Mouse (Mus musculus) hindbrain, postnatal 0 days (tissue): Measurements from ENCODE around the gene Ttf1. TPM values are rescaled to one million over a fixed set of nuclear protein-coding genes. Genes with fewer than 3 reads are reported as not detected.
A peak's percentile ranks its signal among the peaks of the same experiment; 100 is the strongest.

Experiments used
- ATAC-seq: fragments of 200-750 bp; cut with Nextera tagmentation; 2 replicates; pipeline ENCODE4 v1.8.0; 2017; ENCODE audit warnings: mild to moderate bottlenecking, moderate TSS enrichment, moderate library complexity
- DNase-seq: peaks from one replicate; pipeline ENCODE4 v3.0.0-alpha.2; 2015; ENCODE audit warnings: low spot score
- H3K27ac ChIP-seq: fragments of 300-500 bp; sonication (generic); 2 replicates; pipeline ENCODE4 v1.5.1; 2014; ENCODE audit warnings: mild to moderate bottlenecking
- H3K27me3 ChIP-seq: fragments of 300-500 bp; sonication (generic); 2 replicates; pipeline ENCODE4 v1.6.1; 2014; ENCODE audit warnings: low read length, mixed read lengths; ENCODE audit not compliant: insufficient read depth
- H3K36me3 ChIP-seq: fragments of 300-500 bp; sonication (generic); 2 replicates; pipeline ENCODE4 v1.6.1; 2014; ENCODE audit warnings: low read length, mixed read lengths; ENCODE audit not compliant: insufficient read depth
- H3K4me1 ChIP-seq: fragments of 300-500 bp; sonication (generic); 2 replicates; pipeline ENCODE4 v1.6.1; 2014; ENCODE audit warnings: antibody characterized with exemption, low read length, mixed read lengths; ENCODE audit not compliant: insufficient read depth
- H3K4me2 ChIP-seq: fragments of 300-500 bp; sonication (generic); 2 replicates; pipeline ENCODE4 v1.6.1; 2014; ENCODE audit warnings: low read depth, mild to moderate bottlenecking, low read length, moderate library complexity, mixed read lengths
- H3K4me3 ChIP-seq: fragments of 300-500 bp; sonication (generic); 2 replicates; pipeline ENCODE4 v1.5.1; 2014; ENCODE audit warnings: low read length
- H3K9ac ChIP-seq: fragments of 300-500 bp; sonication (generic); replicated peaks from 2 replicates; pipeline ENCODE4 v1.6.1; 2014; ENCODE audit warnings: mild to moderate bottlenecking, low read length, moderate library complexity, mixed read lengths
- H3K9me3 ChIP-seq: fragments of 300-500 bp; sonication (generic); 2 replicates; pipeline ENCODE4 v1.6.1; 2016; ENCODE audit warnings: low read length, mixed read lengths
- CTCF ChIP-seq: IDR thresholded peaks from 2 replicates; pipeline ENCODE4 v1.5.1; 2016; ENCODE audit warnings: antibody characterized with exemption, control low read depth, low read depth
- WGBS: fragments of 180-500 bp; shearing (Covaris S2); extraction: QIAGEN DNeasy Blood & Tissue Kit; methylation state at CpG from one replicate; pipeline ENCODE4 v1.1.7; 2014; 5-methylcytosine and 5-hydroxymethylcytosine counted together
- polyA plus RNA-seq: library from polyadenylated mRNA; unstranded; fragments of >200 nt; fragmentation: Nextera tagmentation; extraction: Ambion mirVana; gene quantifications from 2 replicates; pipeline ENCODE4 v1.2.1, GENCODE M21; 2015
- total RNA-seq: library from RNA; depleted of rRNA; stranded (reverse); fragments of >200 nt; gene quantifications from 2 replicates; pipeline ENCODE4 v1.2.3, GENCODE M21; 2014; rRNA removed

The Ttf1 gene
- total and polyA plus RNA-seq, 2 experiments from 2014 or later: 3.3 to 3.9 TPM

GRCm38 (mm10) chr2:29122446-29122845 is 62.4 kb downstream of the Ttf1 start:
- Histone ChIP-seq H3K9ac (no peak overlapping the region), H3K4me2 (no peak overlapping the region)
- TF ChIP-seq CTCF: no peak

GRCm38 (mm10) chr2:29123907-29124569 is 64.0 kb downstream of the Ttf1 start, which contains the start of gene Setx:
Gene Setx (plus strand): TSS chr2:29124181.
- TF ChIP-seq CTCF: no peak
- no peak for ATAC-seq
- Histone ChIP-seq H3K4me2 (peak within 1 kb of the TSS; percentile 83), H3K9ac (peak within 1 kb of the TSS; percentile 86), H3K4me3 (peak within 1 kb of the TSS; percentile 84), H3K36me3 (no peaks in the 10 kb centered on the region), H3K9me3 (no peaks in the 10 kb centered on the region), H3K27ac (peak within 1 kb of the TSS; percentile 96), H3K27me3 (no peaks in the 10 kb centered on the region), H3K4me1 (no peaks in the 10 kb centered on the region)
- 67% methylated on average over 14 of the region's 14 CpGs for WGBS
- DNase-seq: peak; percentile 6

More at GRCm38 (mm10) chr2:29122446-29122845, 62.4 kb downstream of the Ttf1 start:
- H3K27ac ChIP-seq: no peak overlapping the region
- no peak for ATAC-seq
- no peak for DNase-seq
- H3K4me3 ChIP-seq: no peak overlapping the region
- no peaks in the 10 kb centered on the region for H3K4me1 ChIP-seq
- no peaks in the 10 kb centered on the region for H3K27me3 ChIP-seq
- no peaks in the 10 kb centered on the region for H3K36me3 ChIP-seq
- no peaks in the 10 kb centered on the region for H3K9me3 ChIP-seq
- WGBS: 78% methylated on average over 3 of the region's 3 CpGs

GRCm38 (mm10) chr2:29124571-29124935 is 64.5 kb downstream of the Ttf1 start:
- ATAC-seq: no peak
- WGBS: 0% methylated on average over 24 of the region's 24 CpGs
- H3K36me3 ChIP-seq: peaks cover 5% of the 10 kb centered on the region

GRCm38 (mm10) chr2:29124936-29125701 is 65.1 kb downstream of the Ttf1 start:
- DNase-seq (peak; percentile 99), ATAC-seq (peak; percentile 98)
- 0% methylated on average over 80 of the region's 81 CpGs for WGBS
- Histone ChIP-seq H3K27me3 (no peaks in the 10 kb centered on the region), H3K36me3 (peaks cover 11% of the 10 kb centered on the region), H3K27ac (peak overlapping the region; percentile 96), H3K4me2 (peak overlapping the region; percentile 83), H3K4me1 (no peaks in the 10 kb centered on the region), H3K9ac (peak overlapping the region; percentile 86), H3K4me3 (peak overlapping the region; percentile 84), H3K9me3 (no peaks in the 10 kb centered on the region)
- peak; percentile 7; the same call in 1 of the 2 replicates for TF ChIP-seq CTCF

More at GRCm38 (mm10) chr2:29124571-29124935, 64.5 kb downstream of the Ttf1 start:
- H3K4me1 ChIP-seq: no peaks in the 10 kb centered on the region
- TF ChIP-seq CTCF: no peak
- H3K9me3 ChIP-seq: no peaks in the 10 kb centered on the region
- H3K27ac ChIP-seq: peak overlapping the region; percentile 96
- H3K4me3 ChIP-seq: peak overlapping the region; percentile 84
- no peak for DNase-seq
- H3K27me3 ChIP-seq: no peaks in the 10 kb centered on the region
- H3K9ac ChIP-seq: peak overlapping the region; percentile 86
- H3K4me2 ChIP-seq: peak overlapping the region; percentile 83

GRCm38 (mm10) chr2:29130118-29130899 is 70.2 kb downstream of the Ttf1 start:
- Histone ChIP-seq H3K36me3 (peaks cover 44% of the 10 kb centered on the region), H3K4me3 (no peak overlapping the region), H3K4me1 (no peaks in the 10 kb centered on the region), H3K27ac (no peak overlapping the region), H3K4me2 (no peak overlapping the region), H3K9ac (no peak overlapping the region), H3K9me3 (no peaks in the 10 kb centered on the region), H3K27me3 (no peaks in the 10 kb centered on the region)
- ATAC-seq: no peak
- DNase-seq: no peak
- over 99% methylated on average over 7 of the region's 7 CpGs for WGBS
- peak; percentile 34 for TF ChIP-seq CTCF

GRCm38 (mm10) chr2:29135161-29135560 is 75.1 kb downstream of the Ttf1 start:
- Histone ChIP-seq H3K9me3 (no peaks in the 10 kb centered on the region), H3K36me3 (peaks cover 49% of the 10 kb centered on the region), H3K4me1 (no peaks in the 10 kb centered on the region), H3K27me3 (no peaks in the 10 kb centered on the region), H3K4me3 (no peak overlapping the region), H3K27ac (no peak overlapping the region), H3K4me2 (no peak overlapping the region), H3K9ac (no peak overlapping the region)
- no peak for TF ChIP-seq CTCF
- no peak for DNase-seq
- ATAC-seq: no peak

Other genes starting within 250 kb of the Ttf1 start
- gene Gtf3c4, start 219.9 kb upstream of the Ttf1 start, total RNA-seq: 64.3 and 111 TPM in 2 replicates
- 12.8 and 14.5 TPM in 2 replicates for gene Gtf3c4, start 219.9 kb upstream of the Ttf1 start, polyA plus RNA-seq
- gene Ddx31, start 219.9 kb upstream of the Ttf1 start, total RNA-seq: 17.4 and 18.6 TPM in 2 replicates
- 10.2 and 11.0 TPM in 2 replicates for gene Ddx31, start 219.9 kb upstream of the Ttf1 start, polyA plus RNA-seq
- gene Barhl1, start 143.6 kb upstream of the Ttf1 start, total RNA-seq: 43.0 and 50.7 TPM in 2 replicates
- gene Barhl1, start 143.6 kb upstream of the Ttf1 start, polyA plus RNA-seq: 51.1 and 52.1 TPM in 2 replicates
- gene Cfap77, start 5.2 kb upstream of the Ttf1 start, total RNA-seq: 0.58 and 0.83 TPM in 2 replicates
- gene Cfap77, start 5.2 kb upstream of the Ttf1 start, polyA plus RNA-seq: 0.96 and 1.1 TPM in 2 replicates
- gene Setx, start 63.9 kb downstream of the Ttf1 start, total RNA-seq: 31.1 and 36.0 TPM in 2 replicates
- 15.2 and 15.3 TPM in 2 replicates for gene Setx, start 63.9 kb downstream of the Ttf1 start, polyA plus RNA-seq
- 30.3 and 34.5 TPM in 2 replicates for gene Ntng2, start 192.7 kb downstream of the Ttf1 start, total RNA-seq
- 3.4 and 4.6 TPM in 2 replicates for gene Ntng2, start 192.7 kb downstream of the Ttf1 start, polyA plus RNA-seq